Mouse (Mus musculus): ENCODE data around the gene Tbc1d23.
A peak's percentile ranks its signal among the peaks of the same experiment; 100 is the strongest.

The Tbc1d23 gene

DNA sequence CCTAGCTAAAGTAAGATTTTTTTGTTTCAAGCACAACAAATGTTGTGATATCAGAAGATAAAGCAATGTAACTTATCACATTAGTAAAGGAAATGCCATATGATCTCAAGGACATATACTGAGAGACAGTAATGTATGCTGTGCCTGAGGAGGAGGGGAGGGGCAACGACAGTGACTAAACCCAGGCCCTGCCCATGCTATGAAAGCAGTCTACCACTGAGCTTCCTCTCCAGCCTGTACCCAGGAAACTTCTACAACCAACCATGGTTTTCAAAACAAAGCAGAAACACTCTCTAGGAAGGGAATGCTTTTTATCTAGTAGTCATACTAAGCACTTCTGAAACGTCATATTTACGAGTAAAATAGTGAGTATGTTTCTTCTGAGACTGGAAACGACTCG is 68.5 kb downstream of the Tbc1d23 start:
- no peak for DNase-seq (ENCODE audit: low read depth)

DNA sequence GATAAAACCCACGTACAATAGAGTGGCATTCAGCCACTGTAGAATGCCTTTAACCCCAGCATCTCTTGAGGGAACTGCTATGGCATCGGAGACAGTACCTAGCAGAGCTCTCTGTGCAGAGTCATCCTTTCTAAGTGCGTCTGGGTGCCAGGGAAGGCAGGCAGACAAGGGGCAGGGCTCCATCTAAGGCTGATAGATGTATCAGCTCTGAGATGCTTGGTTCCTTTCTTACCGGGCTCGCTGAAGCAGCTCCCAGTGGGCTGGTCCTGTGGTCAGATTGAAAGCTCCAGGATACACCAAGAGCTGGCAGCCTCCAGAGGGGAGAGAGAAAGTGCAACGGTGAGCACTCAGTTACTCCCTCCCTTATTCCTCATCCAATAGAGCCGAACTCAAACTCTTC is 71.5 kb downstream of the Tbc1d23 start:
- DNase-seq (ENCODE audit: low read depth) = no peak

DNA sequence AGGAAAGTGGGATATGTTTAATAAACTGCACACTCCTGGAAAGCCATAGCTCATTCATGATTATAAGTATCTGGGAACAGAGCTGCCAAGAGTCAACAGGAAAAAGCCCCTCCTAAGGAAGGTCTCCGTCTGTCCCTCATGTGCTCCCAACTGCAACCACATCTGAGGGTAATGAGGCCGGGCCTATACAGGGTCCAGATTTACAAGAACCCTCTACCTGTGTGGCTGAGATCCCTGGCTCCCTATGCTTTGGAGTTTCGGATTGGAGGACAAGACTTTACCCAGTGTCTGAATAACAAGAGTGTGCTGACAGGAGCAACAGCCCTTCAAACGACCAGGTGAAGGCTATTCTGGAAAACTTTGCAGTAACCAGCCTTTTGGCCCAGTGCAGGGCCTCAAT is 73.6 kb downstream of the Tbc1d23 start:
- no peak for DNase-seq (ENCODE audit: low read depth)

DNA sequence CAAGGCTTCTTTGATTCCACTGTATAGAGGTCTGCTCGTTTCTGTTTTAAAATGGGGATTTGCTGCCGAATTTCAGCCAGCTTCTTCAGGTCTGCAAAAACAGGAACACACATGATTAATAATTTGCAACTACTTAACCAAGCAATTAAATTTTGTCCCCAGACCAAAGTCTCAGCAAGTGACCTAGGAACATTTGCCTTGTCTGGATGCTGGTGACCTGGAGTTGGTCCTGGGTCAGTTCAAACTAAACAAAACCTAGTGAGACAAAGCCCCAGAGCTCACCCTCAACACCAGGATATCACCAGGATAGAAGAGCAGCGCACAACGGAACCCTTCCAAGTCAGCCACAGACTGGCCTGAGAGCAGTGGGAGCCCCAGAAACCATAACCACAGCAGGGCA is 74.2 kb downstream of the Tbc1d23 start:
- no peak for DNase-seq (ENCODE audit: low read depth)

DNA sequence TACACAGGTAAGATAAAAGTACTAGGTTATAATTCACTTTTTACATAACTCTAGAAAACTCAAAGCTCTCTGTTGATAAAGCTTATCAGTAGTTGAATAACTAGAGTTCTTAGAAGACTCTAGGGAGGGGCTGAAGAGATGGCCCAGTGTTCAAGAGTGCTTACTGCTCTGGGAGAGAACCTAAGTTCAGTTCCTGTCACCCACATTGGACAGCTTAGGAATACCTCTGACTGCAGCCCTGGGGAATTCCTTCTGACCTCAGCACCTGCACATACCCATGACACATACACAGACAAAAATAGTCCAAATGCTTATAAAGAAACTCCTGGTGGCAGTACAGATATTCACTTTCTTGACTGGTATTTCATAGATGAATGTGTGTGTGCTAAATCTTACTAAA is 75.4 kb downstream of the Tbc1d23 start:
- DNase-seq (ENCODE audit: low read depth) = no peak

DNA sequence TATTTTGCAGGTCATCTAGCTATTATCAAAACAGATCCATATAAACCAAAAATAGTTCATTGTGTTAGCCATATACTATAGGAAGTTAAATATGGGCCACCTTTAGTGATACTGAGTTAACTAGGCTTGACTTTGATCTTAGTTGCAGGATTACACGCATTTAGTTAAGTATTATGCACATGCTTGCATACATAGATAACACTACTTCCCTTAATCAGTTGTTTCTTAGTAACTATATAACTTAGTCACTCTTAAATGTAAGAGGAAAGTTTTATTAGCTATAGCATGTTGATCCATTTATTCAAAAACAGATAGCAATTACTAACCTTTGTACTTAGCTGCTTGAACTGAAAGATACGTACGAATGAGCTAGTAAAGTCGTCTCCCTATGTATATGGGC is 79.9 kb downstream of the Tbc1d23 start:
- no peak for DNase-seq (ENCODE audit: low read depth)

DNA sequence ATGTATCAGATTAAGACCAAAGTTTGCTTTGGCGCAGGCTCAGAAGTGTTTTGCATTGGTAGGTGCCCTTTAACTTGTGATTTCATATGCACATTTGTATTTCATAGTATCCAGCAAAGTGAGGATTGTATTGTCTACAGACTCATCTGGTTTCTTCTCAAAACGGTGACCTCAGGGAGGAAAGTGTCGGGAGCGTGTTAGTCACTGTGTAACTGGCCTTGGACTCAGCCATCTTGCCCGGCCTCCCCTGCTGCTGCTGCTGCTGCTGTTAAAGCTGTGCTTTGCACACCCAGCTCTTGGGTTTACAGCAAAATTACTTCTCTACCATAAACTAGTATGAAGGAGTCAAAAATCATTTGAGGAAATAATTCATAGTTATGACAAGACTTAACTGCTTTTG is 86.6 kb downstream of the Tbc1d23 start:
- no peak for DNase-seq (ENCODE audit: low read depth)

DNA sequence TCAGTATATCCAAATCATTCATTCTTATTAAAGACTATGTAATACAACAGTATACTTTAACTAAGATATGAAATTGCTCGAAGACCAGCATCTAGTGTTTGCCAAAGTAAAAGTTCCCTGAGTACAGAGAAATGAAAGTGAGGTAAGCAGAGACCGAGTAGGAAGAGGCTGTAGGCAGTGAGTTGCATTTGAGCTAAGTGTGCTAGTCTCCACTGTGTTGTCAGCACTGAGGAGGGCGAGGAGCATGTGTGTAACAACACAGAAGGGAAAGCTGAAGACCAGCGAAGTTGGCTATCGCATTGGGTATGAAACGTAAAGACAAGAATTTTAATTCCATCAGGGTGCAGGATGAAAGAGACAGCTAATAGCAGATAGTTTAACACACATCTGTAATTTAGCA is 97.7 kb downstream of the Tbc1d23 start:
- DNase-seq (ENCODE audit: low read depth) = no peak

DNA sequence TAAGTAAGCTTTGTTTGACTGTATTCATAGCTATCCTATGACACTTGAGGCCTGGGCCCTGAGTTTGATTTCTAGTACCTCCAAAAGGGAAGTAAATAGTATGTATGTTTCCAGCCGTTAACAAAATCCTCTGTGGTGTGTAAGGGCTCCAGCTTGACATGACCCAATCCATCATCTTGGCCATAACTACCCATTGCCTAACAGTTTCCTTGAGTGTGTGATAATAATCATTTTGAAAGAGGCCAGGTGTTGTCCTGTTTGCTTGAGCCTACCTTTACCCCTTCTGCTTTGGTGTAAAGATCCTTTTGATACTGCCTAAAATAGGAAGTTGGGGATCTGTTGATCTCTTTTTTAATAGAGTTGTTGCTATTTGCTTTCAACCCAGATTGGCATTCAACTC is 99.0 kb downstream of the Tbc1d23 start:
- DNase-seq (ENCODE audit: low read depth) = no peak

DNA sequence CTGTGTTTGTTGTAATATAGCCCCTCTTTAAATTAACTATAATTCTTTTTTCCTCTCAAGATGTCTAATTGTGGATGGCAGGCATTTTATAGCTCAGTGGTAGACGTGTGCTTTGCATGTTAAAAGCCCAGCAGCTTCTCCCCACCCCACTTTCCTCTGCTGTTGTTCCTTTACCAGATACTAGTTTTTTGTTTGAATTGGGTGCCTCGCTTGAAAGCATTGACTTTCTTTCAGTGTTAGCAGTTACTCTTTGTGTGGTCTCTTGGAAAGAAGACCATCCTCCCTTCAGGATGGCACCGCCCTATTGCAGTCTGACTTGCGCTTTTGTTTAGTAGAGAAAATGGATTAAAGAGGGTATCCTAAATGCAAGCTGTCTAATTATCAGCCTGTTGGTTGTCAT is 99.8 kb downstream of the Tbc1d23 start:
- no peak for DNase-seq (ENCODE audit: low read depth)

DNA sequence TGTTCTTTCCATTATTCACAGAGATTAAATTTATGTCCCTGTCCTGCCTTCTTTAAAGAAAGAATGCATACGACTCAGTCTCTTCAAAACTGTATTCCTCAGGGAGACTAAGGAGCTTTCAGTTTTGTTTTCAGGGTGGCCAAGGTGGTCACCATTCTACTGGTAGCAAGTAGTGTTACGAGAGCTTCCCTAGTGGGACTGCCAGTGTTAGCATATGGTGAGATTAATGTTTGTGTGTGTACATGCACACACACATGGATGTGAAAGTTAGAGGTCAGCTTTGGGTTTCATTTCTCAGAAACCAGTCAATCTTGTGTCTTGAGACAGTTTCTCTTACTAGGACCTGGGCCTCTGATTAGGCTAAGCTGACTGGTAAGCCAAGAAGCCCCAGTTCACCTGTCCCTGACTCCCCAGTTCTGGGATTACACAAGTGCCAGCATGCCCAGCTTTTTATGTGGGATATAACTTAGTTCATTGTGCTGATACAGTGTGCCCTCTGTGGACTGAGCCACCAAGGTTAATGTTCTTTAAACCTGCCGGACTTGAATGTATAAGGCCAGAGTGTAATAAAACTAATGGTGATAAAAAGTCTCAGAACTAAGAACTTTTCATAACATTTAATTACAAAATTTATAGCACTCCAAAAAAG is 100.4 kb downstream of the Tbc1d23 start:
- no peak for DNase-seq (ENCODE audit: low read depth)

DNA sequence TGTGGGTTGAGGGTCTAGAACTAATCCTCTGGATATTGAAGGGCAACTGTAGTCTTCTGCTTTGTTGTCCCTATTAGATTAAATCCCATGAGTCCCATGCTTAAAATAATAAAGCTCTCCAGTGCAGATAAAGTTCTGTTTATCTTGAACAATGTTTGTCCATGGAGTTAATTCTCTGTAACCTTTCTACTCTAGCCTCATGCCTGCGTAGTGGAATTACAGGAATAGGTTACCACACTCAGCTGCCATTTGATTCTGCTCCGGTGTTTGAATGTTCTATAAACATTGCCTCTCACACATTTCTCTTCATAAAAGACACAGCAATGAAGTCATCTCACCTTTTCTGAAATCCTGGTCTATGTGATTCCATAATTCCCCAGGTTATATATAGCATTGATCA is 103.5 kb downstream of the Tbc1d23 start:
- DNase-seq (ENCODE audit: low read depth) = no peak

DNA sequence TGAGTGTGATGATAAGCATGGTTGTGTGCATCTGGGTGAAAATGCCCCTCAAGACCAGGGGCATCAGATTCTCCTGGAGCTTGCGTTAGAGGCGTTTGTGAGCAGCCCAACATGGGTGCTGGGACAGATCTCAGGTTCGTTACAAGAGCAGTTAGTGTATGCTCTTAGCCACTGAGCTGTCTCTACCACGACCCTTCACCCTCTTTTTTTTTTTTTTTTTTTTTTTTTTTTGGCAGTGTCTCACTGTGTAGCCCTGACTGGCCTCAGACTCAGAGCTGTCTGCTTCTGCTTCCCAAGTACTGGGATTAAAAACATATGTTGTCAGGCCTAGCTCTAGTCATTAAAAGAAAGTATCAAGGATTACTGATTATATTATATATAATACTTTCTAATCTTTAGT is 105.0 kb downstream of the Tbc1d23 start:
- DNase-seq (ENCODE audit: low read depth) = no peak

DNA sequence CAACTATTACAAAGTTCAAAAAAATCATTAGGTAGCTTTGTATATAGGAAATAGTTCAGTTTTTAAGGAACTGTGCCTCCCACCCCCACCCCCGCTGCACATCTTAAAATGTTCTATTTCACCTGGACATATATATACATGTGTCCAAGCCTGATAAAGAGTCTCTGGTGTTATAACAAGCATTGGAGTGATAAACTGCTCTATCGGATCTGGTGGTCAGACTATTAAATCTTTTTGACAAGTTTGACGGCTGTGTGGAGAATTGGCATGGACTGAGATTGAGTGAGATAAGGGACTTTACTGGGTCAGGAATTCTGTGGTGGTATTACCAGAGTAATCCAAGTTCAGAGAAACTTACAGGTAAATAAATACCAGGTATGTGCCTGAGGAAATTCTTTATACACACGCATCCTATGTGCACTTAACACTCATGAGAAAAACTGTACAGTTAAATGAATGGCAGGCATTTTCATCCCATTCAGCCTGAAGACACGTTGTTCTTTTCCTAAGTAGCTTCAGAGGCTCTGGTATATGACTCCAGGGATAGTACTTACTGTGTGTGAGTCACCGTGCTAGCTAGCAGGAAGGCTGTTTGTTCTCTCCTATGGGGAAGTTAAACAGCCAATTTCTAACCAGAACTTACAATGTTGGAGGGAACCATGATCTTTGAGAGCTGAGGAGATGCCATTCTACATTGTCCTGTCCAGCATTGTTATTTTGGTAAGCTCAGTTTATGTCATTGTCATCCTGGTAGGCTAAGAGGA is 108.4 kb downstream of the Tbc1d23 start:
- DNase-seq (ENCODE audit: low read depth) = no peak

DNA sequence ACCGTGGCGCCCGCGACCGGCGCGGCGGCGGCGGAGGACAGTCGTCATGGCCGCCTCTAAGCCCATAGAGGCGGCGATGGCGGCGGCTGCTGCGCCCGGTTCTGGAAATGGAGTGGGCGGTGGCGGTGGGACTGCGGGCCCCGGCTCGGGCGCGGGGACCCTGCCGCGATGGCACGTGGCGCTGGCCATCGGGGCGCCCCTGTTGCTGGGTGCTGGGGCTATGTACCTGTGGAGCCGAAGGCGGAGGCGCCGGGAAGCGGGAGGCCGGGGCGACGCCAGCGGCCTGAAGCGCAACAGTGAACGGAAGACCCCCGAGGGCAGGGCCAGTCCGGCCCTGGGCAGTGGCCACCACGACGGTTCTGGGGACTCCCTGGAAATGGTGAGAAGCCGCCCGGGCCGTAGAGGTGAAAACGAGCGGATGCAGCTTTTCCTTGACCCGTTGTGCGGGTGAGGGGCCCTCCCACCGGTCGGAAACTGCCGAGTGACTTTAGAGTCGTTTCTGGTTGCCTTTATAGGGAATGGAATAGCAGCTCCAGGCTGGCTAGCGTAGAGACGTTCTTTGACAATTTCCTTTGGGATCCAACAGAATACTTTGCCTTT is 109.4 kb downstream of the Tbc1d23 start:
- no peak for DNase-seq (ENCODE audit: low read depth)

DNA sequence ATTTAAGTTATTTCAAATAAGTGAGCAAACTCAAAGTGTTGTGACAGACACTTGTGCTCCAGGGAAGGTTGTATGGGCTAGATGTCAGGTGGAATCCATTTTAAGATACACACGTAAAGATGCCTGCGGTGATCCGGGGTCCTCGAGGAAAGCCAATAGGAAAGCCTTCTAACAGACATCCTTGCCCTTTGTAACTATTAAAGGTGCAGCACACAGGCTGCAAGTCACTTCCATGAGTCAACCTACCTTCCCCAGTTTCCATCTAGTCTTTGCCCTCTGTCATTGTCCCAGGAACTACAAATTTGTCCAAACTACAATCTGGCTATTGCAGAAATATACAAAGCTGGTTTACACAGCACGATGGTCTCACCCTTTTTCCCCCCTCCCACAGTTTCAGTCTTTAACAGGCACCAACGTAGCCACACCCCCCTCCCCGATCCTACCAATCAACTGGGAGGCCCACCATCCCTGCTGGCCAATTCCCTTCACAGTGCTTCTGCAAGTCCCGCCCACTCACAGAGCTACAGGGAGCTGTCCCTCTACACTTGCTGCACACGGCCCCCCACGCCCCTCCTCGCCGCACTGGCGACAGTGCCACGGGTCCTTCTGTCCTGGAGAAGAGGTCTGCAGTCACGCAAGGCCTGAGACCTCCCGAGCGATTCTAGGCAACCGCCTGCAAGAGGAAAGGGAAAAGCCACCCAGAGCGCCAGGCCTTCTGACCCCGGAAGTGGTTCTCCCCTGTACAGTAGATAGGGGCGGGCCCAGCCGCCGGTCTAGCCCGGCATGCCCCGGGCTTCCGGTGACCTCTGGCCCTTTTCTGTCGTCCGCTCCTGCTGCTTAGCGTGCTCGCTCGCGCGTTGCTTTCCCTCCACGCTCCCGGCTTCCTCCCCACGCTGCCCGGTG is 110.1 kb downstream of the Tbc1d23 start, which contains the start of gene Tomm70a:
TSS of gene Tomm70a (plus strand) at position 791 of the 903 bp plus-strand sequence.
- peak; percentile 87 for DNase-seq (ENCODE audit: low read depth)
